Mouse (Mus musculus) lung, adult 2 months (tissue): ENCODE measurements around the gene Ghrh.

Experiments used
- CTCF ChIP-seq: fragments of 200-500 bp; IDR thresholded peaks from 2 replicates; pipeline ENCODE4 v1.5.1; 2011; ENCODE audit warnings: mild to moderate bottlenecking, low read length, control low read depth; ENCODE audit not compliant: insufficient read depth
- POLR2A ChIP-seq: fragments of 200-500 bp; IDR thresholded peaks from 2 replicates; pipeline ENCODE4 v1.6.1; 2011; ENCODE audit warnings: low read depth, mild to moderate bottlenecking, control low read depth, low read length, borderline replicate concordance; ENCODE audit errors: extremely low read depth

GRCm38 (mm10) chr2:157328570-157328969 is 18.7 kb downstream of the Ghrh start:
- TF ChIP-seq CTCF (no peak), POLR2A (no peak)
